Comparison of ENCODE assay signal across 8 mouse cellular contexts in genomic region chr7:10494786-10495521, GRCm38 (mm10). TPM values are rescaled to one million over a fixed set of nuclear protein-coding genes. Genes with fewer than 3 reads are reported as not detected.
DNase-seq lines count a peak whose midpoint lies in the region; ATAC-seq and TF ChIP-seq lines count a peak whose summit lies in the region.

Gene Zik1 (minus strand): TSS chr7:10495394.

- TF ChIP-seq CTCF in bone marrow, adult 2 months (IDR thresholded peaks at IDR 0.05; ENCODE audit: control insufficient read depth, insufficient read depth, low read length): no peak

- no peak for TF ChIP-seq POLR2A in bone marrow, adult 2 months (IDR thresholded peaks at IDR 0.05; ENCODE audit: borderline replicate concordance, control insufficient read depth, low read depth, low read length)

- no peak within 1 kb of the TSS for H3K27ac ChIP-seq in bone marrow, adult 2 months (ENCODE audit: control insufficient read depth, insufficient read depth, low read depth, low read length, poor library complexity)
- peak within 1 kb of the TSS; percentile 52; the same call in 1 of the 2 replicates for H3K27ac ChIP-seq in embryonic facial prominence, embryonic 12.5 days
- H3K27ac ChIP-seq in intestine, embryonic 16.5 days (ENCODE audit: low read length): no peak within 1 kb of the TSS

- H3K4me2 ChIP-seq in embryonic facial prominence, embryonic 12.5 days (replicated peaks): peak within 1 kb of the TSS; percentile 78
- peak within 1 kb of the TSS; percentile 58 for H3K4me2 ChIP-seq in intestine, embryonic 16.5 days (ENCODE audit: low read depth, low read length)

- H3K9me3 ChIP-seq in embryonic facial prominence, embryonic 12.5 days: no peaks in the 10 kb centered on the region
- H3K9me3 ChIP-seq in intestine, embryonic 16.5 days (ENCODE audit: control insufficient read depth, low read length): no peaks in the 10 kb centered on the region

- H3K9ac ChIP-seq in embryonic facial prominence, embryonic 12.5 days: peak within 1 kb of the TSS; percentile 69
- H3K9ac ChIP-seq in intestine, embryonic 16.5 days (ENCODE audit: low read depth, low read length): peak within 1 kb of the TSS; percentile 66

- H3K36me3 ChIP-seq in embryonic facial prominence, embryonic 12.5 days: peaks cover 25% of the 10 kb centered on the region
- 0 out of 2 replicates have a peak, but pooled peaks cover 3% of the 10 kb centered on the region for H3K36me3 ChIP-seq in intestine, embryonic 16.5 days (ENCODE audit: control insufficient read depth, insufficient read depth, low read length)

- peak; percentile 81 to 90 for DNase-seq in left cerebral cortex, postnatal 14 days (ENCODE audit: low spot score in 2 of 2)
- peak; percentile 70 for DNase-seq in right cerebral cortex, postnatal 14 days
- DNase-seq in yolk sac, embryonic 10.5 days (ENCODE audit: low spot score): peak; percentile 75

- ATAC-seq in embryonic facial prominence, embryonic 12.5 days (ENCODE audit: insufficient number of reproducible peaks, insufficient read depth, low FRiP score, low TSS enrichment): peak; percentile 97
- ATAC-seq in granulocyte monocyte progenitor cell, adult 5-6 weeks (replicated peaks; ENCODE audit: poor library complexity, severe bottlenecking): peak; percentile 99
- peak; percentile 100 for ATAC-seq in intestine, embryonic 16.5 days
- ATAC-seq in megakaryocyte progenitor cell, adult 5-6 weeks (replicated peaks; ENCODE audit: poor library complexity): peak; percentile 98

- WGBS in bone marrow, adult 2 months: 2% methylated on average over 33 of the region's 33 CpGs
- 2% methylated on average over 33 of the region's 33 CpGs for WGBS in embryonic facial prominence, embryonic 12.5 days
- WGBS in intestine, embryonic 16.5 days: 1% methylated on average over 33 of the region's 33 CpGs

- no peaks in the 10 kb centered on the region; the same call in 1 of the 2 replicates for H3K4me1 ChIP-seq in bone marrow, adult 2 months (ENCODE audit: control insufficient read depth, insufficient read depth, low read length)
- peaks cover 8% of the 10 kb centered on the region; the same call in 1 of the 2 replicates for H3K4me1 ChIP-seq in embryonic facial prominence, embryonic 12.5 days
- peaks cover 6% of the 10 kb centered on the region for H3K4me1 ChIP-seq in intestine, embryonic 16.5 days (ENCODE audit: control insufficient read depth, insufficient read depth, low read length)

- no peaks in the 10 kb centered on the region for H3K27me3 ChIP-seq in embryonic facial prominence, embryonic 12.5 days
- no peaks in the 10 kb centered on the region for H3K27me3 ChIP-seq in intestine, embryonic 16.5 days (replicated peaks; ENCODE audit: control insufficient read depth, insufficient read depth, low read length)

- H3K4me3 ChIP-seq in bone marrow, adult 2 months (replicated peaks; ENCODE audit: control insufficient read depth, low read depth, low read length): peak within 1 kb of the TSS; percentile 88
- peak within 1 kb of the TSS; percentile 68 for H3K4me3 ChIP-seq in embryonic facial prominence, embryonic 12.5 days
- peak within 1 kb of the TSS; percentile 66 for H3K4me3 ChIP-seq in intestine, embryonic 16.5 days (ENCODE audit: low read length)

- intact Hi-C loops in left cerebral cortex, postnatal 14 days (cut with DNase I): no loop called here

RNA-seq across cellular contexts. Expression of gene Zik1, which starts in this region (rescaled TPM):
- polyA plus RNA-seq in bone marrow, adult 2 months (2011; ENCODE audit: insufficient read depth, insufficient read length, low replicate concordance, missing spikeins): 0.23 and 0.47 TPM in 2 replicates
- polyA plus RNA-seq in embryonic facial prominence, embryonic 12.5 days (2016; fragmentation: Nextera tagmentation; extraction: Ambion mirVana): 30.9 and 33.7 TPM in 2 replicates
- 2.6 and 4.4 TPM in 2 replicates for total RNA-seq in granulocyte monocyte progenitor cell, adult 5-6 weeks (2014; fragmentation: Nextera tagmentation)
- 1.9 and 2.4 TPM in 2 replicates for total RNA-seq in granulocyte monocyte progenitor cell, adult 5-6 weeks (2017)
- 4.9 and 5.4 TPM in 2 replicates for polyA plus RNA-seq in intestine, embryonic 16.5 days (2015; fragmentation: Nextera tagmentation; extraction: Ambion mirVana)
- total RNA-seq in left cerebral cortex, postnatal 14 days (2021): 10 to 100 TPM; 16.7 to 17.1 TPM
- total RNA-seq in megakaryocyte progenitor cell, adult 5-6 weeks (2015): 2.8 and 5.3 TPM in 2 replicates
- 2.5 and 3.6 TPM in 2 replicates for total RNA-seq in megakaryocyte progenitor cell, adult 5-6 weeks (2017)
